Mouse (Mus musculus) CH12.LX (cell line): ENCODE results near the gene Ccl4.
A peak's percentile ranks its signal among the peaks of the same experiment; 100 is the strongest.

Experiments used
- BHLHE40 ChIP-seq: IDR thresholded peaks from 2 replicates; pipeline ENCODE4 v1.6.1; 2011; ENCODE audit warnings: mild to moderate bottlenecking, low read depth, low read length, improper control_type of control experiment
- CTCF ChIP-seq, 2 experiments: IDR thresholded peaks in 1 of 2; conservative IDR thresholded peaks in 1 of 2; 2 replicates each; pipeline ENCODE4 v1.5.1; 2011 to 2012; ENCODE audit warnings: low read depth in 2 of 2, low read length in 2 of 2, improper control_type of control experiment in 1 of 2, inconsistent platforms in 1 of 2, mild to moderate bottlenecking in 1 of 2, moderate library complexity in 1 of 2
- E2F4 ChIP-seq: IDR thresholded peaks from 2 replicates; pipeline ENCODE4 v1.6.1; 2011; ENCODE audit warnings: low read depth, low read length, improper control_type of control experiment; ENCODE audit not compliant: insufficient replicate concordance
- EP300 ChIP-seq: IDR thresholded peaks from 2 replicates; pipeline ENCODE4 v1.6.1; 2011; ENCODE audit warnings: low read length, improper control_type of control experiment
- ETS1 ChIP-seq: conservative IDR thresholded peaks from 2 replicates; pipeline ENCODE4 v1.6.1; 2012; ENCODE audit warnings: low read depth, mild to moderate bottlenecking, inconsistent platforms, low read length, improper control_type of control experiment, moderate library complexity
- MAFK ChIP-seq: IDR thresholded peaks from 2 replicates; pipeline ENCODE4 v1.6.1; 2011; ENCODE audit warnings: low read length, improper control_type of control experiment; ENCODE audit not compliant: insufficient replicate concordance
- MXI1 ChIP-seq: IDR thresholded peaks from 2 replicates; pipeline ENCODE4 v1.6.1; 2011; ENCODE audit warnings: mild to moderate bottlenecking, low read depth, low read length, improper control_type of control experiment
- POLR2A ChIP-seq: IDR thresholded peaks from 2 replicates; pipeline ENCODE4 v1.6.1; 2011; ENCODE audit warnings: low read depth, mild to moderate bottlenecking, improper control_type of control experiment, low read length
- ZNF384 ChIP-seq: IDR thresholded peaks from 2 replicates; pipeline ENCODE4 v1.6.1; 2012; ENCODE audit warnings: low read depth, low read length, improper control_type of control experiment, inconsistent platforms

GRCm38 (mm10) chr11:83658797-83659196 lies 3.6 kb upstream of the Ccl4 start:
- TF ChIP-seq MAFK (no peak), POLR2A (no peak), ETS1 (no peak), MXI1 (no peak), BHLHE40 (peak; percentile 42; the same call in 1 of the 2 replicates), E2F4 (no peak), EP300 (no peak), ZNF384 (no peak), CTCF (conservative IDR thresholded peaks at IDR 0.05 in 1 of 2, IDR thresholded peaks at IDR 0.05 in 1 of 2; ENCODE audit: low read depth in 2 of 2, low read length in 2 of 2) (no peak)
